ENCODE assay signal across 18 mouse cellular contexts in the genomic region with DNA sequence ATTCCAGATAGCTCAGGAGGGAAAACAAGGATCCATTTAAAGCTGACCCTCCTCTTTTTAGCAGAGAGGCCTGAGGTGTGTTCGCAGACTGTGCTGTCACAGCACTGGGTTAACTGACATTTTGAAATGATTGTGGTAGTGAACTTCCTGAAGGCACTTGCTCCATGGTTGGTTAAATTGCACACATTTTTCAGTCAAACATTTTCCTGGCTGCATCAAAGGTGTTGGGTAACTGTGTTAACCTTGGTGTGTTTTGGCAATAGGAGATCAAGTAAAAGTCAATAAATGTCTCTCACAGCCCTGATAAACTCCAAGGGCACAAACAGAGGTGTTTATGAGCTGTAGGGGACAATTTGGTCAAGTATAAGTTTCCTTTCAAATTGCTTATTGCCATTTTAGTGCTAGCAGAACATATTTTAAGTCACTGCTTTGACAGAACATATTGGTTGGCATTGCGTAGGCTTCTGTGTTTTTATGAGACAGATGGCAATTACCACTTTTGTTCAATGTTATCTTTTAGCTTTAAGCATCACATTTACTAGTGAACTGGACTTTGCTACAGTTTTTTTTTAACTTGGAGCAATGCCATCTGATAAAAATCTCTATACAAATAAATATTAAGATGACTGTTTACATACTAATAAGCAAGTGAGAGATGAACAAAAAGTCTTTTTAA.
DNase-seq lines count a peak whose midpoint lies in the region; ATAC-seq and TF ChIP-seq lines count a peak whose summit lies in the region.
"Had no signal": no experiment of that assay in that cellular context is flagged by ENCODE, and none has a peak within 500 bp of the region (broad histone marks: within the 10 kb centered on the region; RNA-seq: fewer than 3 reads in every experiment).

No protein-coding gene starts in this region.

- ATAC-seq in forebrain, embryonic 13.5 days = peak; percentile 45; the same call in 1 of the 2 replicates
- no peak for ATAC-seq in forebrain, embryonic 12.5 days (ENCODE audit: low FRiP score)
- peak; percentile 68 for ATAC-seq in liver, postnatal 0 days
- ATAC-seq in liver, embryonic 11.5 days (replicated peaks; ENCODE audit: low FRiP score) = no peak
- no peak for ATAC-seq in activated CD4-positive, CD25-positive, alpha-beta regulatory T cell, adult 4 months
- ATAC-seq: hindbrain, postnatal 0 days; midbrain, embryonic 13.5 days had no signal

- TF ChIP-seq CTCF in liver, postnatal 0 days (IDR thresholded peaks at IDR 0.05; ENCODE audit: low read depth) = no peak

- no peak overlapping the region for H3K27ac ChIP-seq in forebrain, embryonic 13.5 days
- H3K27ac ChIP-seq in forebrain, embryonic 12.5 days = no peak overlapping the region
- no peak overlapping the region for H3K27ac ChIP-seq in liver, postnatal 0 days (ENCODE audit: low read depth)
- no peak overlapping the region for H3K27ac ChIP-seq in liver, embryonic 11.5 days (ENCODE audit: low read depth, low read length)
- H3K27ac ChIP-seq: embryonic facial prominence, embryonic 13.5 days; heart, embryonic 10.5 days; hindbrain, postnatal 0 days; midbrain, embryonic 13.5 days had no signal

- no peak for TF ChIP-seq EP300 in liver, postnatal 0 days (IDR thresholded peaks at IDR 0.05; ENCODE audit: low read depth)

- no peaks in the 10 kb centered on the region for H3K36me3 ChIP-seq in forebrain, embryonic 13.5 days (ENCODE audit: poor library complexity, severe bottlenecking)
- no peaks in the 10 kb centered on the region for H3K36me3 ChIP-seq in forebrain, embryonic 12.5 days (replicated peaks)
- no peaks in the 10 kb centered on the region for H3K36me3 ChIP-seq in liver, postnatal 0 days (replicated peaks; ENCODE audit: insufficient read depth, low read length)
- no peaks in the 10 kb centered on the region for H3K36me3 ChIP-seq in liver, embryonic 11.5 days (ENCODE audit: control insufficient read depth, insufficient read depth, low read length)
- H3K36me3 ChIP-seq: embryonic facial prominence, embryonic 13.5 days; heart, embryonic 10.5 days; midbrain, embryonic 13.5 days had no signal

- H3K9ac ChIP-seq in forebrain, embryonic 13.5 days = no peak overlapping the region
- no peak overlapping the region for H3K9ac ChIP-seq in forebrain, embryonic 12.5 days
- H3K9ac ChIP-seq in liver, postnatal 0 days (replicated peaks) = no peak overlapping the region
- H3K9ac ChIP-seq in liver, embryonic 11.5 days (ENCODE audit: low read depth, low read length) = no peak overlapping the region
- H3K9ac ChIP-seq: embryonic facial prominence, embryonic 13.5 days; midbrain, embryonic 13.5 days had no signal

- no peak for DNase-seq in liver, postnatal 0 days
- DNase-seq in liver, embryonic 11.5 days (ENCODE audit: low spot score) = no peak
- DNase-seq in layer of hippocampus, adult 9-10 months (ENCODE audit: low spot score) = peak; percentile 73
- peak; percentile 13 to 32 for DNase-seq in right cerebral cortex, postnatal 36 days (ENCODE audit: low spot score in 2 of 2)
- DNase-seq in thymus, postnatal 4 days = no peak
- DNase-seq: adrenal gland, postnatal 25 days; kidney, adult 8-10 months; liver; lung, postnatal 14 days; spleen, adult 18-20 months; thymus, postnatal 36 days had no signal

- H3K4me1 ChIP-seq in forebrain, embryonic 13.5 days = no peaks in the 10 kb centered on the region
- H3K4me1 ChIP-seq in forebrain, embryonic 12.5 days = no peaks in the 10 kb centered on the region
- H3K4me1 ChIP-seq in liver, postnatal 0 days (ENCODE audit: insufficient read depth) = no peaks in the 10 kb centered on the region
- no peaks in the 10 kb centered on the region for H3K4me1 ChIP-seq in liver, embryonic 11.5 days (replicated peaks; ENCODE audit: control insufficient read depth, insufficient read depth, low read length)
- H3K4me1 ChIP-seq: embryonic facial prominence, embryonic 13.5 days; heart, embryonic 10.5 days; midbrain, embryonic 13.5 days had no signal

- H3K4me2 ChIP-seq in forebrain, embryonic 13.5 days = no peak overlapping the region
- no peak overlapping the region for H3K4me2 ChIP-seq in forebrain, embryonic 12.5 days
- no peak overlapping the region for H3K4me2 ChIP-seq in liver, postnatal 0 days (ENCODE audit: low read depth, low read length)
- H3K4me2 ChIP-seq in liver, embryonic 11.5 days = no peak overlapping the region
- H3K4me2 ChIP-seq: embryonic facial prominence, embryonic 13.5 days; midbrain, embryonic 13.5 days had no signal

- H3K27me3 ChIP-seq in forebrain, embryonic 13.5 days = no peaks in the 10 kb centered on the region
- no peaks in the 10 kb centered on the region for H3K27me3 ChIP-seq in forebrain, embryonic 12.5 days
- no peaks in the 10 kb centered on the region for H3K27me3 ChIP-seq in liver, postnatal 0 days (ENCODE audit: insufficient read depth, low read length)
- no peaks in the 10 kb centered on the region for H3K27me3 ChIP-seq in liver, embryonic 11.5 days (replicated peaks; ENCODE audit: control insufficient read depth, insufficient read depth, low read length)
- H3K27me3 ChIP-seq: embryonic facial prominence, embryonic 13.5 days; midbrain, embryonic 13.5 days had no signal

- WGBS in forebrain, embryonic 13.5 days = 82% methylated on average over 2 of the region's 2 CpGs
- WGBS in forebrain, embryonic 12.5 days = 94% methylated on average over 2 of the region's 2 CpGs
- 68% methylated on average over 2 of the region's 2 CpGs for WGBS in liver, postnatal 0 days (ENCODE audit: insufficient replicate concordance)
- 82% methylated on average over 2 of the region's 2 CpGs for WGBS in liver, embryonic 11.5 days

- no peak overlapping the region for H3K4me3 ChIP-seq in forebrain, embryonic 13.5 days
- no peak overlapping the region for H3K4me3 ChIP-seq in forebrain, embryonic 12.5 days (replicated peaks)
- H3K4me3 ChIP-seq in liver, postnatal 0 days (ENCODE audit: low read depth, low read length) = no peak overlapping the region
- H3K4me3 ChIP-seq in liver, embryonic 11.5 days (ENCODE audit: low read depth, low read length) = no peak overlapping the region
- H3K4me3 ChIP-seq: embryonic facial prominence, embryonic 13.5 days; heart, embryonic 10.5 days; midbrain, embryonic 13.5 days had no signal

- H3K9me3 ChIP-seq in forebrain, embryonic 13.5 days (replicated peaks) = no peaks in the 10 kb centered on the region
- no peaks in the 10 kb centered on the region for H3K9me3 ChIP-seq in forebrain, embryonic 12.5 days
- H3K9me3 ChIP-seq in liver, postnatal 0 days (ENCODE audit: low read length) = no peaks in the 10 kb centered on the region
- no peaks in the 10 kb centered on the region for H3K9me3 ChIP-seq in liver, embryonic 11.5 days (ENCODE audit: control insufficient read depth, low read length)
- H3K9me3 ChIP-seq: embryonic facial prominence, embryonic 13.5 days; heart, embryonic 10.5 days; midbrain, embryonic 13.5 days had no signal

Comparison
In these comparisons a context has a peak if more than half of its experiments do, and no peak if none do; other contexts are left out.
1. ATAC-seq: peak in forebrain, embryonic 13.5 days (single experiment) and liver, postnatal 0 days (single experiment); none in forebrain, embryonic 12.5 days (single experiment), liver, embryonic 11.5 days (single experiment) and activated CD4-positive, CD25-positive, alpha-beta regulatory T cell, adult 4 months (single experiment).
2. DNase-seq: peak in layer of hippocampus, adult 9-10 months (single experiment) and right cerebral cortex, postnatal 36 days (2 of 2); none in liver, postnatal 0 days (single experiment), liver, embryonic 11.5 days (single experiment) and thymus, postnatal 4 days (single experiment).